ENCODE assay signal across 24 mouse cellular contexts in the genomic region with DNA sequence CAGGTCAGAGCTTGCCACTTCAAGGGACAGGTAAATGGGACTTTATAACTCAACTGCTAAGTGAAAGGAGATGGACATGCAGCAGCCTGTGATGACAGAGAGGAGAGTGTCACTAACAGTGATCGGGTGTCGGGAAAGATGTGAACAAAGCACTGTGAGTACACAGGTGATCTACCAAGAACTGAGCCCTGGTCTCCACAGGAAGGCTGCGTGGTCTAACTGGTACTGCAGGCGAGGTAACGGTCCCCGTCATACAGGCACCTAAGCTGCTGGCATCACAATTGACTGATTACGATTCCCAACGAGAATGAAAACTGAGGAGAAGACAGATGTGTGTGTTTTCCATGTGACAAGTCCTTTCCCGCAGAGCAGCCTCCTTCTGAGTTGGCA. TPM values are rescaled to one million over a fixed set of nuclear protein-coding genes. Genes with fewer than 3 reads are reported as not detected.
A peak's percentile ranks its signal among the peaks of the same experiment; 100 is the strongest.
DNase-seq lines count a peak whose midpoint lies in the region; ATAC-seq lines count a peak whose summit lies in the region.
"Had no signal": no experiment of that assay in that cellular context is flagged by ENCODE, and none has a peak within 500 bp of the region (broad histone marks: within the 10 kb centered on the region; RNA-seq: fewer than 3 reads in every experiment).

No protein-coding gene starts in this region.

- H3K4me2 ChIP-seq in forebrain, embryonic 11.5 days (ENCODE audit: low read depth, low read length, severe bottlenecking), result no peak overlapping the region
- no peak overlapping the region for H3K4me2 ChIP-seq in forebrain, embryonic 13.5 days
- H3K4me2 ChIP-seq in hindbrain, embryonic 16.5 days (ENCODE audit: low read length), result no peak overlapping the region
- H3K4me2 ChIP-seq in neural tube, embryonic 13.5 days, result 0 out of 2 replicates have a peak overlapping the region, but pooled peaks have one; percentile 9
- no peak overlapping the region for H3K4me2 ChIP-seq in intestine, embryonic 16.5 days (ENCODE audit: low read depth, low read length)
- H3K4me2 ChIP-seq: embryonic facial prominence, embryonic 15.5 days; liver, embryonic 15.5 days had no signal

- no peaks in the 10 kb centered on the region for H3K4me1 ChIP-seq in forebrain, embryonic 11.5 days (replicated peaks; ENCODE audit: control insufficient read depth, insufficient read depth, low read length)
- H3K4me1 ChIP-seq in forebrain, embryonic 10.5 days, result peaks cover 8% of the 10 kb centered on the region
- peaks cover 29% of the 10 kb centered on the region for H3K4me1 ChIP-seq in forebrain, embryonic 13.5 days
- H3K4me1 ChIP-seq in hindbrain, embryonic 16.5 days (ENCODE audit: control insufficient read depth, insufficient read depth, low read depth, low read length), result peaks cover 7% of the 10 kb centered on the region
- peaks cover 54% of the 10 kb centered on the region for H3K4me1 ChIP-seq in neural tube, embryonic 13.5 days (replicated peaks)
- H3K4me1 ChIP-seq in intestine, embryonic 16.5 days (ENCODE audit: control insufficient read depth, insufficient read depth, low read length), result peaks cover 8% of the 10 kb centered on the region
- H3K4me1 ChIP-seq: liver, embryonic 15.5 days had no signal

- peak overlapping the region; percentile 37; the same call in 1 of the 2 replicates for H3K27ac ChIP-seq in forebrain, embryonic 11.5 days (ENCODE audit: low read depth, low read length)
- no peak overlapping the region for H3K27ac ChIP-seq in forebrain, embryonic 10.5 days
- peak overlapping the region; percentile 41 for H3K27ac ChIP-seq in forebrain, embryonic 13.5 days
- H3K27ac ChIP-seq in hindbrain, embryonic 16.5 days (ENCODE audit: low read depth, low read length), result no peak overlapping the region
- peak overlapping the region; percentile 81 for H3K27ac ChIP-seq in neural tube, embryonic 13.5 days (replicated peaks)
- H3K27ac ChIP-seq in intestine, embryonic 16.5 days (ENCODE audit: low read length), result no peak overlapping the region
- H3K27ac ChIP-seq: embryonic facial prominence, embryonic 15.5 days; liver, embryonic 15.5 days; stomach, postnatal 0 days had no signal

- H3K4me3 ChIP-seq in forebrain, embryonic 11.5 days (ENCODE audit: low read depth, low read length), result no peak overlapping the region
- H3K4me3 ChIP-seq in forebrain, embryonic 10.5 days, result no peak overlapping the region
- no peak overlapping the region for H3K4me3 ChIP-seq in forebrain, embryonic 13.5 days
- no peak overlapping the region for H3K4me3 ChIP-seq in hindbrain, embryonic 16.5 days (ENCODE audit: low read length)
- H3K4me3 ChIP-seq in neural tube, embryonic 13.5 days, result no peak overlapping the region
- no peak overlapping the region for H3K4me3 ChIP-seq in intestine, embryonic 16.5 days (ENCODE audit: low read length)
- H3K4me3 ChIP-seq: embryonic facial prominence, embryonic 15.5 days; liver, embryonic 15.5 days; myocyte had no signal

- no peak for ATAC-seq in forebrain, embryonic 11.5 days (replicated peaks; ENCODE audit: low FRiP score)
- peak; percentile 34; the same call in 1 of the 2 replicates for ATAC-seq in forebrain, embryonic 13.5 days
- ATAC-seq in hindbrain, embryonic 16.5 days, result peak; percentile 9; the same call in 1 of the 2 replicates
- peak; percentile 34; the same call in 1 of the 2 replicates for ATAC-seq in neural tube, embryonic 13.5 days (ENCODE audit: low read depth)
- no peak for ATAC-seq in activated CD4-positive, CD25-positive, alpha-beta regulatory T cell, adult 4 months
- ATAC-seq in intestine, embryonic 16.5 days, result no peak
- ATAC-seq: inflammation-experienced regulatory T-cells, adult 6 months; lung, postnatal 0 days had no signal

- H3K36me3 ChIP-seq in forebrain, embryonic 11.5 days (ENCODE audit: control insufficient read depth, insufficient read depth, low read length), result no peaks in the 10 kb centered on the region
- H3K36me3 ChIP-seq in forebrain, embryonic 10.5 days (replicated peaks), result peaks cover 31% of the 10 kb centered on the region
- H3K36me3 ChIP-seq in forebrain, embryonic 13.5 days (ENCODE audit: poor library complexity, severe bottlenecking), result 0 out of 2 replicates have a peak, but pooled peaks cover 4% of the 10 kb centered on the region
- H3K36me3 ChIP-seq in hindbrain, embryonic 16.5 days (ENCODE audit: control insufficient read depth, insufficient read depth, low read length), result no peaks in the 10 kb centered on the region
- H3K36me3 ChIP-seq in neural tube, embryonic 13.5 days, result no peaks in the 10 kb centered on the region
- no peaks in the 10 kb centered on the region for H3K36me3 ChIP-seq in intestine, embryonic 16.5 days (ENCODE audit: control insufficient read depth, insufficient read depth, low read length)
- H3K36me3 ChIP-seq: liver, embryonic 15.5 days had no signal

- no peak for DNase-seq in forebrain, embryonic 11.5 days (ENCODE audit: low spot score)
- no peak for DNase-seq in forebrain, embryonic 10.5 days (ENCODE audit: extremely low spot score, low spot score)
- DNase-seq in natural killer cell, adult 2 months (ENCODE audit: low spot score in 2 of 2), result no peak
- DNase-seq: adrenal gland, postnatal 10 days; cerebellum, adult 11-12 months; gastrocnemius, postnatal 10 days; kidney, adult 9 months; kidney, postnatal 36 days; right cerebral cortex, postnatal 14 days had no signal

- no peaks in the 10 kb centered on the region for H3K27me3 ChIP-seq in forebrain, embryonic 11.5 days (ENCODE audit: control insufficient read depth, insufficient read depth, low read length)
- H3K27me3 ChIP-seq in forebrain, embryonic 10.5 days (ENCODE audit: poor library complexity, severe bottlenecking), result no peaks in the 10 kb centered on the region
- H3K27me3 ChIP-seq in forebrain, embryonic 13.5 days, result no peaks in the 10 kb centered on the region
- no peaks in the 10 kb centered on the region for H3K27me3 ChIP-seq in hindbrain, embryonic 16.5 days (replicated peaks; ENCODE audit: control insufficient read depth, insufficient read depth, low read length)
- no peaks in the 10 kb centered on the region for H3K27me3 ChIP-seq in neural tube, embryonic 13.5 days
- 0 out of 2 replicates have a peak, but pooled peaks cover 6% of the 10 kb centered on the region for H3K27me3 ChIP-seq in intestine, embryonic 16.5 days (replicated peaks; ENCODE audit: control insufficient read depth, insufficient read depth, low read length)
- H3K27me3 ChIP-seq: CH12.LX; embryonic facial prominence, embryonic 15.5 days; liver, embryonic 15.5 days had no signal

- no peaks in the 10 kb centered on the region for H3K9me3 ChIP-seq in forebrain, embryonic 11.5 days (ENCODE audit: control insufficient read depth, low read length)
- peaks cover 8% of the 10 kb centered on the region; the same call in 1 of the 2 replicates for H3K9me3 ChIP-seq in forebrain, embryonic 10.5 days
- H3K9me3 ChIP-seq in forebrain, embryonic 13.5 days (replicated peaks), result peaks cover 3% of the 10 kb centered on the region; the same call in 1 of the 2 replicates
- no peaks in the 10 kb centered on the region; the same call in 1 of the 2 replicates for H3K9me3 ChIP-seq in hindbrain, embryonic 16.5 days (ENCODE audit: control insufficient read depth, low read length)
- no peaks in the 10 kb centered on the region; the same call in 1 of the 2 replicates for H3K9me3 ChIP-seq in neural tube, embryonic 13.5 days
- H3K9me3 ChIP-seq in intestine, embryonic 16.5 days (ENCODE audit: control insufficient read depth, low read length), result no peaks in the 10 kb centered on the region
- H3K9me3 ChIP-seq: embryonic facial prominence, embryonic 15.5 days; liver, embryonic 15.5 days had no signal

- WGBS in forebrain, embryonic 11.5 days, result 87% methylated on average over 9 of the region's 9 CpGs
- 90% methylated on average over 9 of the region's 9 CpGs for WGBS in forebrain, embryonic 10.5 days
- 75% methylated on average over 9 of the region's 9 CpGs for WGBS in forebrain, embryonic 13.5 days
- 61% methylated on average over 9 of the region's 9 CpGs for WGBS in hindbrain, embryonic 16.5 days
- WGBS in neural tube, embryonic 13.5 days, result 56% methylated on average over 9 of the region's 9 CpGs
- WGBS in intestine, embryonic 16.5 days, result 86% methylated on average over 9 of the region's 9 CpGs

- H3K9ac ChIP-seq in forebrain, embryonic 11.5 days (ENCODE audit: low read length), result no peak overlapping the region
- H3K9ac ChIP-seq in forebrain, embryonic 13.5 days, result no peak overlapping the region
- no peak overlapping the region for H3K9ac ChIP-seq in hindbrain, embryonic 16.5 days (ENCODE audit: low read depth, low read length)
- no peak overlapping the region for H3K9ac ChIP-seq in neural tube, embryonic 13.5 days
- no peak overlapping the region for H3K9ac ChIP-seq in intestine, embryonic 16.5 days (ENCODE audit: low read depth, low read length)
- H3K9ac ChIP-seq: embryonic facial prominence, embryonic 15.5 days; liver, embryonic 15.5 days had no signal

RNA-seq across cellular contexts. Expression of a gene that starts 28.2 kb away (rescaled TPM):
- polyA plus RNA-seq in forebrain, embryonic 11.5 days (2014; fragmentation: Nextera tagmentation; extraction: Ambion mirVana), result not detected in 2 replicates
- polyA plus RNA-seq in forebrain, embryonic 10.5 days (2016; fragmentation: Nextera tagmentation; extraction: Ambion mirVana), result not detected in 2 replicates
- not detected in 2 replicates for polyA plus RNA-seq in forebrain, embryonic 13.5 days (2015; fragmentation: Nextera tagmentation; extraction: Ambion mirVana)
- not detected in 2 replicates for polyA plus RNA-seq in hindbrain, embryonic 16.5 days (2015; fragmentation: Nextera tagmentation; extraction: Ambion mirVana)
- not detected in 2 replicates for polyA plus RNA-seq in neural tube, embryonic 13.5 days (2015; fragmentation: Nextera tagmentation; extraction: Ambion mirVana)
- polyA plus RNA-seq in activated CD4-positive, CD25-positive, alpha-beta regulatory T cell, adult 4 months (2017; shearing (Covaris generic)), result not detected
- not detected in 2 replicates for polyA plus RNA-seq in intestine, embryonic 16.5 days (2015; fragmentation: Nextera tagmentation; extraction: Ambion mirVana)
- polyA plus RNA-seq: embryonic facial prominence, embryonic 15.5 days; heart, postnatal 0 days; inflammation-experienced regulatory T-cells, adult 6 months; limb, embryonic 14.5 days; liver, embryonic 15.5 days; lung, postnatal 0 days; myocyte; spleen, adult 2 months; stomach, postnatal 0 days had no signal

RNA-seq across cellular contexts. Expression of a gene that starts 53.1 kb away (rescaled TPM):
- 34.7 and 38.4 TPM in 2 replicates for polyA plus RNA-seq in forebrain, embryonic 11.5 days (2014; fragmentation: Nextera tagmentation; extraction: Ambion mirVana)
- polyA plus RNA-seq in forebrain, embryonic 10.5 days (2016; fragmentation: Nextera tagmentation; extraction: Ambion mirVana), result 23.0 and 25.2 TPM in 2 replicates
- 33.2 and 34.8 TPM in 2 replicates for polyA plus RNA-seq in forebrain, embryonic 13.5 days (2015; fragmentation: Nextera tagmentation; extraction: Ambion mirVana)
- 32.5 and 35.0 TPM in 2 replicates for polyA plus RNA-seq in hindbrain, embryonic 16.5 days (2015; fragmentation: Nextera tagmentation; extraction: Ambion mirVana)
- 35.2 and 36.4 TPM in 2 replicates for polyA plus RNA-seq in neural tube, embryonic 13.5 days (2015; fragmentation: Nextera tagmentation; extraction: Ambion mirVana)
- polyA plus RNA-seq in activated CD4-positive, CD25-positive, alpha-beta regulatory T cell, adult 4 months (2017; shearing (Covaris generic)), result 1 to 10 TPM; 6.8 to 7.5 TPM
- polyA plus RNA-seq in intestine, embryonic 16.5 days (2015; fragmentation: Nextera tagmentation; extraction: Ambion mirVana), result 31.2 and 32.4 TPM in 2 replicates

Comparison
In these comparisons a context has a peak if more than half of its experiments do, and no peak if none do; other contexts are left out.
1. ATAC-seq: peak in forebrain, embryonic 13.5 days (single experiment), hindbrain, embryonic 16.5 days (single experiment) and neural tube, embryonic 13.5 days (single experiment); none in forebrain, embryonic 11.5 days (single experiment), activated CD4-positive, CD25-positive, alpha-beta regulatory T cell, adult 4 months (single experiment) and intestine, embryonic 16.5 days (single experiment).
2. H3K27ac ChIP-seq: peak in forebrain, embryonic 11.5 days (single experiment), forebrain, embryonic 13.5 days (single experiment) and neural tube, embryonic 13.5 days (single experiment); none in forebrain, embryonic 10.5 days (single experiment), hindbrain, embryonic 16.5 days (single experiment) and intestine, embryonic 16.5 days (single experiment).